Mouse (Mus musculus): ENCODE data around the gene Fbxl13. TPM values are rescaled to one million over a fixed set of nuclear protein-coding genes. Genes with fewer than 3 reads are reported as not detected.
A peak's percentile ranks its signal among the peaks of the same experiment; 100 is the strongest.
"Not testable (repeated sequence)": the region's sequence is repeated elsewhere in the genome, so short reads cannot be mapped to it uniquely, and the experiment has no call there.

Gene Fbxl13
- polyA plus RNA-seq, 1 experiment from 2014 or later = 0.39 TPM

DNA sequence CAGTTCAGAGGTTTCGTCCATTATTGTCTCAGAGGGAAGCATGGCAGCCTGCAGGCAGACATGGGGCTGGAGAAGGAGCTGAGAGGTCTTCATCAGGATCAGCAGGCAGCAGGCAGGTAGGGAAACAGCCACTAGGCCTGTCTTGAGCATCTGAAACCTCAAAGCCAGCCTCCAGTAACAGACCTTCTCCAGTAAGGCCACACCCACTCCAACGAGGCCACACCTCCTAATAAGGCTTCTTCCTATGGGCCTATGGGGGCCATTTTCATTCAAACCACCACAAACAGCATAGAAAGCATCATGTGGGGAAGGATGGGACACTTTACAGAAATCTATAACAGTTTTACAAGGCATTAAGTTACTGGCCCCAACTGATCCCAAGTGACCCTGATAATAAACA is 5.3 kb upstream of the Fbxl13 start:
- Histone ChIP-seq H3K4me1 (replicated peaks) (peaks cover 16% of the 10 kb centered on the region), H3K4me3 (no peak overlapping the region), H3K9ac (no peak overlapping the region), H3K4me2 (no peak overlapping the region), H3K9me3 (no peaks in the 10 kb centered on the region), H3K27me3 (no peaks in the 10 kb centered on the region), H3K36me3 (peaks cover 63% of the 10 kb centered on the region), H3K27ac (replicated peaks) (no peak overlapping the region)
- 74% methylated on average over 2 of the region's 2 CpGs for WGBS
- ATAC-seq (ENCODE audit: low read depth) = no peak

GRCm38 (mm10) chr5:21646133-21646491 is 678 bp upstream of the Fbxl13 start:
- H3K27me3 ChIP-seq = peaks cover 4% of the 10 kb centered on the region; the same call in 1 of the 2 replicates
- H3K9me3 ChIP-seq = no peaks in the 10 kb centered on the region
- H3K9ac ChIP-seq = peak overlapping the region; percentile 90
- H3K4me3 ChIP-seq = peak overlapping the region; percentile 79
- H3K27ac ChIP-seq (replicated peaks) = peak overlapping the region; percentile 92
- no peak for ATAC-seq (ENCODE audit: low read depth)
- 1% methylated on average over 25 of the region's 25 CpGs for WGBS
- peak overlapping the region; percentile 84 for H3K4me2 ChIP-seq
- H3K4me1 ChIP-seq (replicated peaks) = peaks cover 25% of the 10 kb centered on the region
- H3K36me3 ChIP-seq = peaks cover 30% of the 10 kb centered on the region

GRCm38 (mm10) chr5:21644891-21645438 is 469 bp downstream of the Fbxl13 start:
- H3K27ac ChIP-seq (replicated peaks) = peak overlapping the region; percentile 83
- peaks cover 25% of the 10 kb centered on the region for H3K4me1 ChIP-seq (replicated peaks)
- peaks cover 19% of the 10 kb centered on the region for H3K36me3 ChIP-seq
- ATAC-seq (ENCODE audit: low read depth) = peak; percentile 20
- WGBS = 13% methylated on average over 14 of the region's 14 CpGs
- H3K4me3 ChIP-seq = peak overlapping the region; percentile 79
- H3K4me2 ChIP-seq = peak overlapping the region; percentile 84
- H3K9ac ChIP-seq = peak overlapping the region; percentile 62
- no peaks in the 10 kb centered on the region for H3K9me3 ChIP-seq
- H3K27me3 ChIP-seq = peaks cover 4% of the 10 kb centered on the region; the same call in 1 of the 2 replicates

DNA sequence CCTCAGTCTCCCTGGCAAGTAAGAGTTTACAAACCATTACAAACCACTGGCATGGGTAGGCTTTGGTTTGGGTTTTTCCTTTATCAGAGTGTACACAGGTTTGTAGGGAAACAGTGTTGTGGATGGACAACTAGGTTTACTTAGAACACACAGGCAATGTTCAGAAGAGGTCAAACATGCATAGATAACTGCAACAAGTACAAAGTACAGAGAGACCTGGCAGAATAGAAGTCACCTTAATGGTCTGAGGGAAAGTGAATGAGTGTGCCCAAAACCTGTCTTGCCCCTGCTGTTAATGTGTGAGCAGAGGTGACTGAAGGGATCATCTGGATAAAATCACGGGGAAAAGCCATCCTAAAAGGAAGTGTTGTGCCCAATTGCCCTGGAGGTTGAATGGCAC is 1.8 kb downstream of the Fbxl13 start:
- ATAC-seq (ENCODE audit: low read depth) = no peak
- H3K4me2 ChIP-seq = no peak overlapping the region
- H3K4me3 ChIP-seq = no peak overlapping the region
- no peak overlapping the region for H3K9ac ChIP-seq
- H3K4me1 ChIP-seq (replicated peaks) = peaks cover 27% of the 10 kb centered on the region
- 39% methylated on average over 1 of the region's 1 CpGs for WGBS
- peaks cover 4% of the 10 kb centered on the region; the same call in 1 of the 2 replicates for H3K27me3 ChIP-seq
- H3K27ac ChIP-seq (replicated peaks) = no peak overlapping the region
- H3K9me3 ChIP-seq = no peaks in the 10 kb centered on the region
- peaks cover 5% of the 10 kb centered on the region for H3K36me3 ChIP-seq

DNA sequence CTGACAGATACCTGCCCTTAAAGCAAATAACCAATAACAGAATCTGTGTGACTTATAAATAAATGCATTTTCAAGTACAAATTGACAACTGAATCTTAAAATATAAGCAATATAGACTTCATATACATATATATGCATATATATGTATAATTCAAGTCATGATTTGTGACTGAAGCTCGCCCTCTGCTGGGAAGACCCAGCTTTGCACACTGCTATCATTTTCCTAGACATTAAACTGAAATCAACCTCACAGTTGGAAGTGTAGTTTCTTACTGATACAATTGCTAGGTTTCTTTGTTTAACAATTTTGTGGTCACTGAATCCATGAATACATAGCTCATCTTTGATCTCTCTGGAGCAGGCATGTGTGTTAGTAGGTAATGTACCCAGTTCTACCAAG is 4.5 kb downstream of the Fbxl13 start:
- no peak overlapping the region for H3K27ac ChIP-seq (replicated peaks)
- no peak overlapping the region for H3K9ac ChIP-seq
- H3K9me3 ChIP-seq = no peaks in the 10 kb centered on the region
- no peaks in the 10 kb centered on the region for H3K36me3 ChIP-seq
- no peak for ATAC-seq (ENCODE audit: low read depth)
- no peak overlapping the region for H3K4me2 ChIP-seq
- no peak overlapping the region for H3K4me3 ChIP-seq
- 3% methylated on average over 1 of the region's 1 CpGs for WGBS
- H3K27me3 ChIP-seq = peaks cover 4% of the 10 kb centered on the region; the same call in 1 of the 2 replicates
- H3K4me1 ChIP-seq (replicated peaks) = peaks cover 10% of the 10 kb centered on the region; the same call in 1 of the 2 replicates

GRCm38 (mm10) chr5:21625916-21626315 is 19.5 kb downstream of the Fbxl13 start:
- Histone ChIP-seq H3K4me3 (no peak overlapping the region), H3K9me3 (no peaks in the 10 kb centered on the region), H3K27me3 (no peaks in the 10 kb centered on the region), H3K36me3 (no peaks in the 10 kb centered on the region), H3K4me1 (replicated peaks) (no peaks in the 10 kb centered on the region), H3K9ac (no peak overlapping the region), H3K4me2 (no peak overlapping the region), H3K27ac (replicated peaks) (no peak overlapping the region)
- no peak for ATAC-seq (ENCODE audit: low read depth)

- H3K9me3 ChIP-seq = no peaks in the 10 kb centered on the region
- H3K4me2 ChIP-seq = no peak overlapping the region
- no peak overlapping the region for H3K27ac ChIP-seq (replicated peaks)
- H3K4me3 ChIP-seq = no peak overlapping the region
- H3K36me3 ChIP-seq = no peaks in the 10 kb centered on the region
- no peaks in the 10 kb centered on the region for H3K27me3 ChIP-seq
- no peak overlapping the region for H3K9ac ChIP-seq
- ATAC-seq (ENCODE audit: low read depth) = no peak
- no peaks in the 10 kb centered on the region for H3K4me1 ChIP-seq (replicated peaks)
- 80% methylated on average over 3 of the region's 3 CpGs for WGBS
Measured at GRCm38 (mm10) chr5:21616450-21617009, 28.9 kb downstream of the Fbxl13 start.

GRCm38 (mm10) chr5:21614299-21614698 is 31.1 kb downstream of the Fbxl13 start:
- H3K27ac ChIP-seq (replicated peaks); H3K9ac ChIP-seq; H3K4me2 ChIP-seq; H3K36me3 ChIP-seq; H3K4me1 ChIP-seq (replicated peaks); H3K27me3 ChIP-seq; H3K9me3 ChIP-seq; H3K4me3 ChIP-seq; ATAC-seq (ENCODE audit: low read depth): not testable (repeated sequence)
- 97% methylated on average over 11 of the region's 11 CpGs for WGBS

- Histone ChIP-seq H3K27me3 (no peaks in the 10 kb centered on the region), H3K9ac (no peak overlapping the region), H3K4me3 (no peak overlapping the region), H3K27ac (replicated peaks) (no peak overlapping the region), H3K9me3 (no peaks in the 10 kb centered on the region), H3K36me3 (no peaks in the 10 kb centered on the region), H3K4me2 (no peak overlapping the region), H3K4me1 (replicated peaks) (no peaks in the 10 kb centered on the region)
- no peak for ATAC-seq (ENCODE audit: low read depth)
- WGBS = 84% methylated on average over 3 of the region's 3 CpGs
Measured at GRCm38 (mm10) chr5:21610996-21611395, 34.4 kb downstream of the Fbxl13 start.

DNA sequence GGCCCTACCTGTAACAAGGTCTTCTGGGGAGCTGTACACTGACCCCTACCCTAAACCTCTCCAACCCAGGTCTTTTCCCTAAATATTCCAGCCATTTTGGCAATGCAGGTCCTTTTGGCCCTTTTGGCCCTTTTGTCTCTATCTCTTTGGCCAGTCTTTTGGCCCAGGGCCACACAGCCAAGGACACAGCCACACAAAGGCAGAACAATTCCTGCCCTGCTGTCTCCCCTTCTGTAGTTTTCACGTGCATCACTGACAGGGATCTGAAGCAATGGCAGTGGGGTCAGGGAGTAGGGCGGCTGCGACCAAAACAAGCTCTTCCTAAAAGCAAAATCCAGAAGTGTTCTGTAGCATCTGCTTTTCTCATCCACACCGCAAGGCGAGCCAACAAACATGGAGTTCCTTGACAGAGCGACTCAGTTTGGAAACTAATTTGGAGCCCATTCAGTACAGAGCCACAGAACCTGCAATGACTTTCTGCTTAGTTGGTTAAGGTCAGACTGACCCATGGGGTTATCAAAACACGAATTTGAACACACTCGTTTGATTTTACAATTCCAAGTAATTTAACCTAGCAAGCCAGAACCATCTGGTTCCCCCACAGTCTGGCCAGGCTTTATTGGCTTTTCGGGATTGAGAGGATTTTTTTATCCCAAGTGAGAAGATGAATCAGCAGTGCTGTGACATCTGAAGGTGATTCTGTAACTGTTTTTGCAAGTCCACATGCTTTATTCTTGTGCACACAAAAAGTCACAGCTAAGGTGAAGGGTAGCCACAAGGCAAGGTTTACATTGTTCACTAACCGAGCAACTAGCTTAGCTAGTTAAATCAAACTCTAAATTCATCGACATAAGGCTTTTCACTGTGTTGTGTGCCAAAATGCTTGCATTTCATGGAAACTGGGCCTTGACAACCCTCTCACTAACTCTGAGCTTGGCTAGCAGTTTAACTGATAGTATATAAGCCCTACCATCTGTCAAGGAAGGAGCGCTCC is 36.8 kb downstream of the Fbxl13 start:
- Histone ChIP-seq H3K36me3 (no peaks in the 10 kb centered on the region), H3K9ac (no peak overlapping the region), H3K4me3 (no peak overlapping the region), H3K4me2 (no peak overlapping the region), H3K4me1 (replicated peaks) (no peaks in the 10 kb centered on the region), H3K27ac (replicated peaks) (no peak overlapping the region), H3K27me3 (no peaks in the 10 kb centered on the region), H3K9me3 (no peaks in the 10 kb centered on the region)
- no peak for ATAC-seq (ENCODE audit: low read depth)
- 78% methylated on average over 12 of the region's 12 CpGs for WGBS

GRCm38 (mm10) chr5:21605936-21606335 is 39.5 kb downstream of the Fbxl13 start:
- Histone ChIP-seq H3K4me1 (replicated peaks) (no peaks in the 10 kb centered on the region), H3K4me2 (no peak overlapping the region), H3K4me3 (no peak overlapping the region), H3K27me3 (no peaks in the 10 kb centered on the region), H3K9ac (no peak overlapping the region), H3K9me3 (no peaks in the 10 kb centered on the region), H3K36me3 (no peaks in the 10 kb centered on the region), H3K27ac (replicated peaks) (no peak overlapping the region)
- 79% methylated on average over 6 of the region's 6 CpGs for WGBS
- no peak for ATAC-seq (ENCODE audit: low read depth)

GRCm38 (mm10) chr5:21599961-21600360 is 45.5 kb downstream of the Fbxl13 start:
- Histone ChIP-seq H3K9me3 (no peaks in the 10 kb centered on the region), H3K4me2 (no peak overlapping the region), H3K4me1 (replicated peaks) (no peaks in the 10 kb centered on the region), H3K27me3 (no peaks in the 10 kb centered on the region), H3K9ac (no peak overlapping the region), H3K4me3 (no peak overlapping the region), H3K27ac (replicated peaks) (no peak overlapping the region), H3K36me3 (no peaks in the 10 kb centered on the region)
- no peak for ATAC-seq (ENCODE audit: low read depth)
- 96% methylated on average over 4 of the region's 4 CpGs for WGBS

All from neural tube, embryonic 13.5 days (tissue).